Mouse (Mus musculus) kidney, postnatal 14 days (tissue): ENCODE measurements around the gene Tlk2.

Source experiments
- DNase-seq: peaks from one replicate; pipeline ENCODE4 v3.0.0; 2022; ENCODE audit warnings: mixed read lengths

Tlk2 gene

GRCm38 (mm10) chr11:105164516-105165510, 13.8 kb upstream of the Tlk2 start:
- DNase-seq = no peak

DNA sequence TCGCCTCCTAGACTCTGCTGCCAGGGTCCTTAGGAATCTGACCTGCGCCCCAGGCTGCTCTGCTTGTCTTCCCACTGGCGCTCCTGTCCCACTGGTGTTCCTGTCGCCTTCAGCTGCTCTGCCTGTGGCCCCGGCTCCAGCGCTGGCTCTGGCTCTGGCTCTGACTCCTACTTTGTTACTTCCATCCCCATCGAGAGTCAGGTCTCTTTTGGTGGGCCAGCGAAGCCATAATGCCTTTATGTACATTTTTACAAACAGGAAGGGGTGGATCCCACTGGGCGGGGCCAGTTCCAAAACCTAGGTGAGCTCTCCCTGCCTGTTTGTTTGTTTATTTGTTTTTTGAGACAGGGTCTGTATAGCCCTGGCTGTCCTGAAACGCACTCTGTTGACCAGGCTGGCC, 11.8 kb upstream of the Tlk2 start:
- no peak for DNase-seq

DNA sequence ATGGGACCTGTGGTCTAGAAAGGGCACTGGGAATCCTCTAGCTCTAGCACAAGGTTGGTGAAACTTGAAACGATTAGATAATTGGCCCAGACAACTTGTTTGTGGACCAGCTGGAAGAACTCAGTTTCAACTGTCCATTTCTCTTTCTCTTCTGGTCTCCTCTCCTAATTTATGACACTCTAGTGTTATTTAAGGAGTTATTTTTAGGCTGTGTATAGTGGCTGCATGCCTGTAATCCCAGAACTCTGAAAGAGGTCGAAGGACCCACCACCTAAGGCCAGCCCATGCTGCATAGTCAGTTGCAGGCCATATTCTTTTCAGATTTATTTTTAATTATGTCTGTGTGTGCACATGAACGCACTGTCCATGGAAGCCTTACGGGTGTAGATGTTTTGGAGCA, 916 bp downstream of the Tlk2 start:
- peak; percentile 35 for DNase-seq

DNA sequence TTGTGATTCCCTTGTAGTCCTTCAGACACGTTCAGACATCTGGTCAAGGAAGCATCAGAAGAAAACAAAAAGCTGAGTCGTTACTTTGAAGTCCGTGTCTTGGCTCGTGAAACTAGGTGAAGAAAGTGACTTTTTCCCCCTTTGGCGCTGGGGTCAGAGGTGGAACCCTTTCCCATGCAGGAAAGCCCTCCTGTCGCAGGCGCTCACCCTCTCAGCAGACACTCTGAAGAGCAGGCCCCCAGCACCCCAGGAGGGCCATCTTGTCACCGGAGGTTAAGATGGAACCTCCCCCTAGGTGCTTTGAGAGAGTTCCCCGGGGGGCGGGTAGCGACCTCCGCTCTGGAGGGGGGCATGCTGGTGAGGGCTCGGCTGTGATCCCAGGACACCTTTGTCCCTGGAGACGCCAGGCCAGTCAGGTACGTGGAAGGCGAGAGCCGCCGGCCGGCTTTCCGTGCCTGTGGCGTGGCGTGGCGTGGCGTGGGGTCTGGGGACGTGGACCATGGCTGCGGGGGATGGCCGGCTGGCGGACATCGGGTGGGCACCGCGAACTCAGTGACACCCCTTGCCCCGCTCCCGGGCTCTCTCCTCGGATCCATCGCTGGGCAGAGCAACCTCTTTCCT, 2.0 kb downstream of the Tlk2 start:
- peak; percentile 61 for DNase-seq

DNA sequence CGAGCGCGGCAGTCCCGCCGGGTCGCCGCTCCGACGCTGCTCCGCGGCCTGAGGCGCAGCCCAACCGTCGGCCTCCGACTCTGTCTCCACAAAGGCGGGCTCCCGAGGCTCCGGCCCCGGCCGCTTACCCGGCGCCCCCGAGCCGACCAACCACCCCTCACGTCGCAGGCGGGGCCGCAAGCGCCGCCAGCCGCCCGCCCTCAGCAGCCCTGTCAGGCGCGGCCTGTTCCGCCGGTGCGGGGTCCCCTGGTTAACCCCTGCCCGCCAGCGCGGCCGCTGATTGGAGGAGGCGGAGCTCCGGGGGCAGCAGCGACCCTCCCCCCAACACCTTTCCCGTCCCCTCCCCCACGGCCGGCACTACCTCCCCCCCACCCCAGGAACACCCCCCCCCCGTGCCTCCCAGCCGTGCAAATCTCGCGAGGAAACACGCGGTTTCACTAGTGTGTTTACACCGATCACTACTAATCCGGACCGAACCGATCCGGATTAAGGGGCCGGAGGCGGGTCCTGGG, 2.6 kb downstream of the Tlk2 start:
- DNase-seq = peak; percentile 96

DNA sequence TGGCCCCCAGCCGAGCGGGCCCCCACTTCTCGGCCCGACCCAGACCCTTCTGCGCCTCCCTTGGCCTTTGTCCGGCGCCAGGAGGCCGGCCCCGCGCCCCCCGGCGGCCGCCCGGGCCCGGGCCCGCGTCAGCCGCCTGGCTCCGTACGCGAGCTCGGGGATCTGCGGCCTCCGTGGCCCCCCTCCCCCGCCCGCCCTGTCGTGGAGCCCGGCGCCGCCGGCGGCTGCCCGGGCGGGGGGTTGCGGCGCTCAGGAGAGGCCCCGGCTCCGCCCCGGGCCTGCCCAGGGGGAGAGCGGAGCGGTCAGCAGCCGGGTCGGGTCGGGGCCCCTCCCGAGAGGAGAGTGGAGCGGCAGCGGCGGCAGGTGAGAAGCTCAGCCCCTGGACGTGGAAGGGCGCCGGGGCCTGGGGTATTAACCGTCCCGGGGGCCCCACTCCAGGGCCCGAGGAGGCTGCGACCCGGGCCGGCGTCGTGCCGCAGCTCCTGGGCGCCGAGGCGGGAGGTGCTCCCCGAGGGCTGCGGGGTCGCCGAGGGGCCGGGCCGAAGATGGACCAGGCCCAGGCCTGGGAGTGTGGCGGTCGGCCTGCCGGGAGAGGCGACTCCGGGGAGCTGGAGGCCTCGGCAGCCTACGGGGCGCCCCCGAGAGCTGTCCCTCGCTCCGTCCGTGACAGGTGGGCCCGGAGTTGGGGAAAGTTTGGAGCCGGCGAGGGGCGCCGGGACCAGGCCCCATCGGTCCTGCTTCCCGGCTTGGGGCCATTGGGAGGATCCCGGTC, 3.3 kb downstream of the Tlk2 start:
- DNase-seq = peak; percentile 68

GRCm38 (mm10) chr11:105182461-105182855, 3.9 kb downstream of the Tlk2 start:
- DNase-seq = no peak

DNA sequence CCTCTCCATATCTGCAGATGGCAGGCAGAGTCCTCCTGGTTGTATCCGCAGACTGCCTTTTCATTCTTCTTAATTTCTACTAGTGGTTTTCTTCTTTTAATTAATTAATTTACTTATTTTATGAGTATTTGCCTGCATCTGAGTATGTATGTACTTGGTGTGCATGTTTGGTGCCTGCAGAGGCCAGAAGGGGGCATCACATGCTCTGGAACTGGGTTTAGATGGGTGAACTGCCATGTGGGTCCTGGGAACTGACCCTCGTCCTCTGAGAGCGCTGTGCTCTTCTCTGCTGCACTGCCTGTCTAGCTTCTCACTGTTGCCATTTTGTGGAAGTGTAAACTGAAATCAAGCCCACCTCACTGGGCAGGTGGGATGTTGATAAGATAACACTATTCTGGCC, 6.1 kb downstream of the Tlk2 start:
- no peak for DNase-seq

GRCm38 (mm10) chr11:105192186-105192585, 13.6 kb downstream of the Tlk2 start:
- DNase-seq = no peak

- DNase-seq = no peak
These were observed 18.5 kb downstream of the Tlk2 start for GRCm38 (mm10) chr11:105196893-105197662.

GRCm38 (mm10) chr11:105202403-105202802, 23.8 kb downstream of the Tlk2 start:
- no peak for DNase-seq

DNA sequence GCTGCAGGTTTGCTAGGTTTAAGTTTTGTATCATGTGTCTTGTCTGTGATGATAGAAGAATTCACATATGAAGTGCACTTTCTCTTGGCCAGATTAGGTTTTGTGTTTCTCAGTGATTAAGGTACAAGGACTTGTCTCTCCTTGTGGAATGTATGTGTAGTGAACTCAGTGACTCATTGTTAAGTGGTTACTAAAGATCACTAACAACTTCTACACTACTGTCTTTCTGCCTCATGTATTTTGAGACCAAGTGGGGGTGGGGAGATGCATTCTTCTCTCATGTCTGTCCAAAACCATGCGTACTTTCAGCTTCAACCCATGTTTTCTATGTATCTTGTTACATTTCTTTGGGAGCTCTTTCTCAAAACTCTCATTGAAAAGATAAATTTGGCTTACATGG, 31.4 kb downstream of the Tlk2 start:
- DNase-seq = no peak

DNA sequence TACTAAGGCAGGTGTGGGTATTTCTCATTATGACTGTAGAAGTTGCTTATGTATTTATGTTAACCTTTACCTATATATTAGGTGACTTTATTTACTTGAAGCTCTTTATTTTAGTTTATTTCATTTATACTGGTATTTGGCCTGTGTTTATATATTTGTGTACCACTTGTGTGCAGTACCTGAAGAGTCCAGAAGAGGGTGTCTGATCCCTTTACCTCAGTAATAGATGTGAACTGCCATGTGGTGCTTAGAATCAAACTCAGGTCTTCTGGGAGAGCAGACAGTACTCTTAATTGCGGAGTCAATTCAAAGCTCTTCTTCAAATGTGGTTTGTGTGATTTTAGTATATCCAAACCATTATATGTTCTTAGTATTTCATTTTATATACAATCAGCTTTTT, 35.6 kb downstream of the Tlk2 start:
- no peak for DNase-seq

GRCm38 (mm10) chr11:105217771-105218170, 39.2 kb downstream of the Tlk2 start:
- DNase-seq = no peak

DNA sequence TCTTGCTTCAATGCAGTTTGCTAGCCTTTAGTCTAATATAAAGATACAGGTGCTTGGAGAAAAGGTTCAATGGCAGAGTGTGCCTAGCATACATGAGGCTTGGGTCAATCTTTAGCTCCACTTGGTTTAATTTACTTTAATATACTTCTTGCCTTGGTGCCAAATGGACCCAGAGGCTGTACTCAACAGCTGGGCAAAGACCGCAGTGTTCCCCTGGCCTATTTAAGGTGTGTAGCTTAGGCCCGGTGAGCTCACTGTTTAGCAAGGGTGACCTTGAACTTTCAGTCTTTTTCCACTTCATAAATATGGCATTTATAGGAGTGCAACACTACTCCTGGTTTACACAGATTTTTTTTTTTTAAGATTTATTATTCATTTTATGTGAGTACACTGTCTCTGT, 55.9 kb downstream of the Tlk2 start:
- DNase-seq = peak; percentile 29

GRCm38 (mm10) chr11:105240991-105241390, 62.4 kb downstream of the Tlk2 start:
- DNase-seq = no peak

DNA sequence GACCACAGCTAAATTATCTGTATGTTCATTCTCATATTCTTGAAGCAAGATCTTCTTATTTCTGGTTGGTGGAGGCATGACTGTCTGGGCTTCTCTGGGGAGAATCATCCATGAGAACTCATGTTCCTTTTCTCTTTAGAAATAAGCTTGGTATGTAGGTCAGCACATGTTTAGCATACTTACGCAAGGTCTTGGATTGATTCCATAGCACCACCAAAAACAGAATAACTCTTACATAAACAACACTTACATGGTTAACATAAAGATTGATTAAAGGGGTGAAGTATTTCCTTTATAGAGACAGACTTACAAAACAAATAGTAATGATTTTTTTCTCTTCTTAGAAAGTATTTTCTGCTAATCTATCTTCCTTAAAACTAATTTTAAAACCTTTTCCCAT, 67.8 kb downstream of the Tlk2 start:
- DNase-seq = no peak

DNA sequence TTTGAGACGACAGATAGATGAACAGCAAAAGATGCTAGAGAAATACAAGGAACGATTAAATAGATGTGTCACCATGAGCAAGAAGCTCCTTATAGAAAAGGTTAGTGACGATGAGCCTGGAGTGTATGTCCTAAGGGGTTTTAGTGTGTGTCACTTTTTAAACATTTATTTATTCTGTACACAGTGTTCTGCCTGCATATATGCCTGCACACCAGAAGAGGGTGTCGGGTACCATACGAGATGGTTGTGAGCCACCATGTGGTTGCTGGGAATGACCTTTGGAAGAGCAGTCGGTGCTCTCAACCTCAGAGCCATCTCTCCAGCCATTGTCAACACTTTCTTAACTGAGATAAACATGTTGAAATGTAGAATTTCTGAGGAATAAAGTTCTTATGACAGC, 68.2 kb downstream of the Tlk2 start:
- DNase-seq = no peak

DNA sequence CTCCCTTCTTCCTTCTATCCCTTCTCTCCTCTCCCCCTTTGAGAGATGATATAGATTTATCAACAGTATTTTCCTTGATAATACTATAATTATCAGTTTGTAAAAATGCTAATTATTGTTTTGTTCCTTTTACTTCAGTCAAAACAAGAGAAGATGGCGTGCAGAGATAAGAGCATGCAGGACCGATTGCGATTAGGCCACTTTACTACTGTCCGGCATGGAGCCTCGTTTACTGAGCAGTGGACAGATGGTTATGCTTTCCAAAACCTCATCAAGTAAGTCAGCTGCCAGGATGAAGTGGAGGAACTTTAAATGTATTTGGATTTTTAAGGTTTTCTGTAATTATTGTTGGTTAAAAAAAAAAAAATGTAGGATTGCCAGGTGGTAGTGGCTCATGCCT, 68.7 kb downstream of the Tlk2 start:
- DNase-seq = no peak

GRCm38 (mm10) chr11:105259733-105260132, 81.1 kb downstream of the Tlk2 start:
- DNase-seq = no peak

GRCm38 (mm10) chr11:105261116-105261515, 82.5 kb downstream of the Tlk2 start:
- no peak for DNase-seq

DNA sequence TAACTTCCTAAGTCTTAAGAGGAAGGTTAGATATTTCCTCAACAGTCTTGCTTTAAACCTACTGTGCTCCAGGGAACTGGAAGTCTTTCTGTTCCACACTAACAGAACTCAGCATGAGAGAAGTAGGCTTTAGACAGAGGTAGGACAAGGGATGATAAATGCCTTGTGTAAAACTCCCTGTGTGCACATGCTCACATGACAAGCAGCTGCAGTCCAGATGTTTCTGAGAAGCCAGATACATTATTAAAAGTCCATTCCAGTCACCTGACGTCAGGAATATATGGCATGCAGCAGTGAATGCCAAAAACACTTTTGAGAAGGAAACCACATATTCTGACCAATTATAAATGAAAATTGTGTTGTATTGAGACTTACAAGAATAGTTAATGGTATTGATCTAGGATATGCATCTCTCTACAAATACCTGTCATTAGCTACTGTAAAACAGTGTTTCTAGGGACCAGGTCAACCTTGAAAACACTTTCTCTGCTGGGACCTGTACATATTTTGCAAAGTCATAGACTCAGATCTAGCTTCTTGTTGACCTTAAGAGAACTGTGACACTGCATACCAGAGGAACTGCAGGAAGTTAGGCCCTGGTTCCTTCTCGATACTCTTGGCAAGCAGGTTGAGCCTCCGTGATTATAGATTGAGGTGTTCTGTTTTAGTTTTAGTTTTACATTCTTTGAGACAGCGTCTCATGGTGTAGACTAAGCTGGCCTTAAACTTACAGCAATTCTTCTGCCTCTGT, 83.2 kb downstream of the Tlk2 start:
- no peak for DNase-seq
